Mouse (Mus musculus) thymus, postnatal 10 days (tissue): ENCODE measurements around the gene Gm3435.
"Not testable (repeated sequence)": the region's sequence is repeated elsewhere in the genome, so short reads cannot be mapped to it uniquely, and the experiment has no call there.

ENCODE experiments used
- DNase-seq, 2 experiments: peaks; one replicate each; pipeline ENCODE4 v3.0.0; 2021; ENCODE audit warnings: low spot score in 2 of 2

The Gm3435 gene

DNA sequence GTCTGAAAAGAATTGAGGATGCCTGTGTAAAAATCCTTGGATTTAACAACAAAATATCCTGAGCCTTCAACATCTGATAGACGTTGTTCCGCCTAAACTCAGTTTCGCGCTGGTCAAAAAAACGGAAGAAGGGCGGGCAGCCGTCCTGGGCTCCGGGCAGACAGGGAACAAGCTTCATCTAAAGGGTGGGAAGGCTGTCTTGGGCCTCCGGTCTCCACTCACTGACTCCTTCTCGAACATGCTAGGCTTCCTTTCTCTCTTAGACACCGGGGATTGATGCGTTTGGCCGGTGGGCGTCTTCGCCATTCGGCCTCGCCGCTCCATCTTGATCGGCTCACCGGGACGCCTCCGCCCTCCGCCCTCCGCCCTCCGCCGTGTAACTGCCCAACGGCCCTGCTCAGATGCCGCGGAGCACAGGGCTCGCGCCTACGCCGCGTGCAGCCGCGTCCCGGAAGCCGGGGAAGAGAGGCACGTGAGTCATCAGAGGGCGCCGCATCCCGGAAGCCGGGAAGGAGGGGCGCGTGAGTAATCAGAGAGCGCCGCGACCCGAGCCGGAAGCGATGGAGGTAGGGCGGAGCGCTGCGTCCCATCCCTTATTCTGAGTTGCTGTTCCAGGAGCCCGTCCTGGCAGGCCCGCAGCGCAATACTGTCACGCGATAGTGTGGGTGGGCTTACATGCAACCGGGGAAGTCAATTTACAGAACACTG is at the start of gene Gm3435:
Gene Gm3435 (plus strand): TSS at position 471 of the 708 bp plus-strand sequence.
- not testable (repeated sequence) for DNase-seq

DNA sequence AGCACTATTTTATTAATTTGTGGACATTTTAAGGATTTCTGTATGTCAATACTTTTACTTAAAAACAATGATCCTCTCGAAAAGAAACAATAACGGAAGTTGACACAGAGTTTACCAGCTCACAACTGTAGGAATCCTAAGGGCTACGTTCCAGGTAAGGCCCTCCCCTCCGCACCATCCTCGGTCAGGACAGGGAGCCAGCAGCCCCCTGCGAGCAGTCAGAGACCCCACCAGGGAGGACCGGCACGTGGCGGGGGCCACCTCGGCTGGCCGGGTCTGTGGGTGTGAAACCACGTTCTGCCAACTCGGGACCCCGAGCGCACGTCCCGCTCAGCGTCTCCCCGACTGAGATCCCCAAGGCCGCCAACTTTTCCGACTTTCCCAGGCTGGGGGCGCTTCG is 49.5 kb upstream of the Gm3435 start:
- peak; percentile 26 to 45 for DNase-seq

DNA sequence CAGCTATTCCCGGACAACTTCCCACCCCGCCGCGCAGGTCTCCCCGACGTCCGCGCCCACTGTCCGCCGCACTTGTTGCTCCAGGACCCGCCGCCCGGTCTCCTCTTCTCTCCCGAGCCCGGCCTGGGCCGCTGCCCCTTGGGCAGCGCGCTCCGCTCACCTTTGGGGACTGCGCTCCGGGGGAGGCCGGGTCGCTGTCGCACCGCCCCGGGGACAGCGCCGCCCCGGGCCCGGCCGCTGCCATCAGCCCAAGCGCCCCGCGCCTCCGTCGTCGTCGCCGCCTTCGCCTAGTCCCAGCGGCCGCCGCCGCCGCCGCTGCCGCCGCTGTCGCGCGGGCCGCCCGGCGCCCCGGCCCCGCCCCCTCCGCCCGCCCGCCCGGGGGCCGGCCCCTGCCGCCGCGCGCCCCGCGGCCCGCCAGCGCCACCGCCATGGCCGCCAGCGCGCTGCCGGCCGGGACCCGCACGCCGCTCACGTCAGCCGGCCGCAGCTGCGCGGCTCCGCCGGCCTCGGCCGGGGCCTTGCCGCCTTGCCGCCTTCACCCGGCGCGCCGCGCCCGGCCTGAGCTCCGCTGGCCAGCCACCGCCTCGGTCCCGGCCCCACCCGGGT is 48.9 kb upstream of the Gm3435 start, which contains the start of gene Phf10:
Gene Phf10 (minus strand): TSS at position 323 of the 606 bp plus-strand sequence.
- peak; percentile 21 to 32 for DNase-seq

DNA sequence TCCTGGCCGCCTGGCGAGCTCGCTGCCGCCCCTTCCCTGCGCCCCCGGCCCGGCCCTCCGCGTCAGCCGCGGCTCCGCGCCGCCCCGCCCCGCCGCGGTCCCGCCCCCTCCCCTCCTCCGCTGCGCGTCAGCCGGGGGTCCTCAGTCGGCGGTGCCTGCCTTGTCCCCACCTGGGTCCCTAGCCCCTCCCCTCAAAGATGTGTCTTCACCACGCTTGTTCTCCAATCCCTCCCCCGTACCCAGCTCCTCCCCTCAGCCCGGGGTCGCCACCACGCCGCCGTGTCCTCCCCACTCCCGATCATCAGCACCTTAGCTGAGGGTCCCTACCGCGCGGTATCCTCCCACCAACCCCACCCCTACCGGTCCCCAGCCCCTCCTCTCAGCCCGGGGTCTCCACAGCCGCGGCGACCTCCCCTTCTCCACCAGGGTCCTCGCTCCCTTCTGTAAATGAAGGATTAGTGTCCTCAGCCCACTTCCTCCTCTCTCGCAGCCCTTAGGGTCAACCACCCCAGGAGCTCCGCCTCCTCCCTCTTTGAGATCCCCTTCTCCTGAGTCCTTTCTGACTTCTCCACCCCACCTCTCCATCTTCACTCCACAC is 48.3 kb upstream of the Gm3435 start:
- DNase-seq, result not testable (repeated sequence)

DNA sequence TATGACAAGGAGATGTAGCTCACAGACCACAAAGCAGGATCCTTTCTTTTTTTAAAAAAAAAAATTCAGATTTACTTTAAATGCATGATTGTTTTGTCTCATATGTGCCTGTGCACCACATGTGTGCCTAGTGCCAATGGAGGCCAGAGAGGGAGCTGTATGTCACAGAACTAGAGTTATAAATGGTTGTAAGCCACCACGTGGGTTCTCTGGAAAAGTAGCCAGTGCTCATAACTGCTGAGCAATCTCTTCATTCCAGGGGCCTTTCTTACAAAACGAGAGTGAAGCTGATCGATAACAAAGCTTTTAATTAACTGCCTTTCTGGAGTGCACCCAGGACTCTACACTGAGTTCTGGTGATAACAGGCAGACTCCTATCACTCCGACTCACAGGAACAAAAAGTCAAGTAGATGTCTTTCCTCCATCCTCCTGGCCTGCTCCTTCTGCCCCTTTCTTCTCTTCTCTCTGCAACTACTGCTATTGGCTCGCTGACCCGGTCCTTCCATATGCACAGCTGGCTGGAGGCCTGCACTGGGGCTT is 41.5 kb upstream of the Gm3435 start:
- DNase-seq, result not testable (repeated sequence)

DNA sequence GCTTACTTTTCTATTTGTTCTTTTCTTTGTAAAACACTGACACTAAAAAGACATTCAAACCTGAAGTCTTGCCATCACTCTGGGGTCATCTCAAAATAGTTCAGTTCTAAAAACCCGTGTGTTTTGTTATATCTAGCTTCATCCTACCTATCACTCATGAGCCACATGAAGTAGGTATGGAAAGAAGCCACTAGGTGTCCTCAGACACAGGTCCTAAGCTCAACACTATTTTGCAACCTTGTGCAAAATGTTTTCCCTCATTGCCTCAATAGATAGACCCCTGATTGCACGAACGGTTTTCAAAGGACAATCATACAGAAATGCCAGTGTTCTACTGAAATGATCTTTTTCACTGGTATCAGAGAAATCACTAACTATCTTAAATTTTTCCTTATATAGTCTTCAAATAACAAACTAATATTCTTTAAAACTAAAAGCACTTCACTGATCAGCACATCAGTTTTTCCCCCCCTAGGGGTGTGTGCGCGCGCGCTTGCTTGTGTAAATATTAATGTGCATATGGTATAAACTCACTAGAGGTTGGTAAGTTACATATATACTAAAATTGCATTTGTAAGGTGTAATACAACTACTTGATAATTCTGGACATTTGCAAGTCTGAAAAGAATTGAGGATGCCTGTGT is 32.1 kb upstream of the Gm3435 start:
- not testable (repeated sequence) for DNase-seq

DNA sequence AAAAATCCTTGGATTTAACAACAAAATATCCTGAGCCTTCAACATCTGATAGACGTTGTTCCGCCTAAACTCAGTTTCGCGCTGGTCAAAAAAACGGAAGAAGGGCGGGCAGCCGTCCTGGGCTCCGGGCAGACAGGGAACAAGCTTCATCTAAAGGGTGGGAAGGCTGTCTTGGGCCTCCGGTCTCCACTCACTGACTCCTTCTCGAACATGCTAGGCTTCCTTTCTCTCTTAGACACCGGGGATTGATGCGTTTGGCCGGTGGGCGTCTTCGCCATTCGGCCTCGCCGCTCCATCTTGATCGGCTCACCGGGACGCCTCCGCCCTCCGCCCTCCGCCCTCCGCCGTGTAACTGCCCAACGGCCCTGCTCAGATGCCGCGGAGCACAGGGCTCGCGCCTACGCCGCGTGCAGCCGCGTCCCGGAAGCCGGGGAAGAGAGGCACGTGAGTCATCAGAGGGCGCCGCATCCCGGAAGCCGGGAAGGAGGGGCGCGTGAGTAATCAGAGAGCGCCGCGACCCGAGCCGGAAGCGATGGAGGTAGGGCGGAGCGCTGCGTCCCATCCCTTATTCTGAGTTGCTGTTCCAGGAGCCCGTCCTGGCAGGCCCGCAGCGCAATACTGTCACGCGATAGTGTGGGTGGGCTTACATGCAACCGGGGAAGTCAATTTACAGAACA is 31.5 kb upstream of the Gm3435 start, which contains the start of the genes 9030025P20Rik and Gm3417:
Gene 9030025P20Rik (plus strand): TSS at position 107 of the 677 bp plus-strand sequence.
Gene Gm3417 (minus strand): TSS at position 429 of the 677 bp plus-strand sequence.
- not testable (repeated sequence) for DNase-seq

DNA sequence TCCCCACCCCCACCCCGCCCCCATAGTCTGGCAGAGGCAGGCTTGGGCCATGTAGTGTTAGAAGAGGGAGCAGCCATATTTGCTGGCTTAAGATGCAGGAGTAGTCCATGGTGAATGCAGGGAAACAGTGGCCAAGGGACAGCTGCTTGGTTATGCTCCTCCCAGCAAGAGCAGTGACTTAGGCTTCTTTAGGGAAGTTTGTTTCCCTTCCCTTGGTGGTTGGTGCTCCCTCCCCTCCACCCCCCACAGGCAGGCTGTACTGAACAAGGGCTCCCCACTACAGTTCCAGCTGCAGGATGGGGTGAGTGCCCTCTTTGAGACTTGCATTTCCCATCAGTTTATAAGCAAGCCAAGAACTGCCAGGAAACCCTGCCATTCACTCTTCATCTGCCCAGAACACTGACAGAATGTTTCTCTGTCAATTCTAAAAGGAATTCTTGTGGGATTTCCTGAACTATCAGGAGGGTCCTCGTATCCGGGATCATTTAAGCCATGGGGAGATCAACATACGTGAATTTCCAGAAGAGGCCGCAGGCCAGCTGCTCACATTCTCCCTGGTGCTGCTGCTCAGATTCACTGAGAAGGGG is 19.8 kb upstream of the Gm3435 start:
- not testable (repeated sequence) for DNase-seq

DNA sequence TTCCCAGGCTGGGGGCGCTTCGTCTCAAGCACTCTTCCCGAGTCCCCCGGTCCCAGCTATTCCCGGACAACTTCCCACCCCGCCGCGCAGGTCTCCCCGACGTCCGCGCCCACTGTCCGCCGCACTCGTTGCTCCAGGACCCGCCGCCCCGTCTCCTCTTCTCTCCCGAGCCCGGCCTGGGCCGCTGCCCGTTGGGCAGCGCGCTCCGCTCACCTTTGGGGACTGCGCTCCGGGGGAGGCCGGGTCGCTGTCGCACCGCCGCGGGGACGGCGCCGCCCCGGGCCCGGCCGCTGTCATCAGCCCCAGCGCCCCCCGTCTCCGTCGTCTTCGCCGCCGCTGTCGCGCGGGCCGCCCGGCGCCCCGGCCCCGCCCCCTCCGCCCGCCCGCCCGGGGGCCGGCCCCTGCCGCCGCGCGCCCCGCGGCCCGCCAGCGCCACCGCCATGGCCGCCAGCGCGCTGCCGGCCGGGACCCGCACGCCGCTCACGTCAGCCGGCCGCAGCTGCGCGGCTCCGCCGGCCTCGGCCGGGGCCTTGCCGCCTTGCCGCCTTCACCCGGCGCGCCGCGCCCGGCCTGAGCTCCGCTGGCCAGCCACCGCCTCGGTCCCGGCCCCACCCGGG is 17.3 kb upstream of the Gm3435 start:
- not testable (repeated sequence) for DNase-seq

DNA sequence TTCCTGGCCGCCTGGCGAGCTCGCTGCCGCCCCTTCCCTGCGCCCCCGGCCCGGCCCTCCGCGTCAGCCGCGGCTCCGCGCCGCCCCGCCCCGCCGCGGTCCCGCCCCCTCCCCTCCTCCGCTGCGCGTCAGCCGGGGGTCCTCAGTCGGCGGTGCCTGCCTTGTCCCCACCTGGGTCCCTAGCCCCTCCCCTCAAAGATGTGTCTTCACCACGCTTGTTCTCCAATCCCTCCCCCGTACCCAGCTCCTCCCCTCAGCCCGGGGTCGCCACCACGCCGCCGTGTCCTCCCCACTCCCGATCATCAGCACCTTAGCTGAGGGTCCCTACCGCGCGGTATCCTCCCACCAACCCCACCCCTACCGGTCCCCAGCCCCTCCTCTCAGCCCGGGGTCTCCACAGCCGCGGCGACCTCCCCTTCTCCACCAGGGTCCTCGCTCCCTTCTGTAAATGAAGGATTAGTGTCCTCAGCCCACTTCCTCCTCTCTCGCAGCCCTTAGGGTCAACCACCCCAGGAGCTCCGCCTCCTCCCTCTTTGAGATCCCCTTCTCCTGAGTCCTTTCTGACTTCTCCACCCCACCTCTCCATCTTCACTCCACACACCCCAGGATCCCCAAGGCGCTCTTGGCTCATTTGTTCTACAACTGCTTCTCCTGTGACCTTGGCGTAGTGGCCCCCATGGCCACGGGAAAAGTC is 16.7 kb upstream of the Gm3435 start:
- not testable (repeated sequence) for DNase-seq

DNA sequence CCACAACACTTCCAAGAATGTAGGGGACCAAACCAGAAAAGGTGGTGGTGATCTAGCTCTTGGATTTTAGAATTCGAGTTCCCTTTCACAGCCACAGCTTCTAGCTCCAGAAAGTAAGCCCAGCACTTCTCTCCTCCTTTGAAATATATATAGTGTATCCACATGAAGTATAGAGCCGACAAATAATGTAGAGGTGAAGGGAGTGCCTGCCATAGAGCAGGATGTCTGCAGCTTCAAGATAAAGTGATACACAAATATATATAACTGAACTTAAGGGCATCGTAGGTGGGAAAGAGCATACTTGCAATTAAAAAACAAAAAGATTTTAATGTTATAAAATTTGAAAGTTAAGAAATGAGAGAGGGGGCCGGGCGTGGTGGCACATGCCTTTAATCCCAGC is 15.8 kb upstream of the Gm3435 start:
- not testable (repeated sequence) for DNase-seq

DNA sequence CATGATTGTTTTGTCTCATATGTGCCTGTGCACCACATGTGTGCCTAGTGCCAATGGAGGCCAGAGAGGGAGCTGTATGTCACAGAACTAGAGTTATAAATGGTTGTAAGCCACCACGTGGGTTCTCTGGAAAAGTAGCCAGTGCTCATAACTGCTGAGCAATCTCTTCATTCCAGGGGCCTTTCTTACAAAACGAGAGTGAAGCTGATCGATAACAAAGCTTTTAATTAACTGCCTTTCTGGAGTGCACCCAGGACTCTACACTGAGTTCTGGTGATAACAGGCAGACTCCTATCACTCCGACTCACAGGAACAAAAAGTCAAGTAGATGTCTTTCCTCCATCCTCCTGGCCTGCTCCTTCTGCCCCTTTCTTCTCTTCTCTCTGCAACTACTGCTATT is 9.9 kb upstream of the Gm3435 start:
- DNase-seq, result not testable (repeated sequence)

DNA sequence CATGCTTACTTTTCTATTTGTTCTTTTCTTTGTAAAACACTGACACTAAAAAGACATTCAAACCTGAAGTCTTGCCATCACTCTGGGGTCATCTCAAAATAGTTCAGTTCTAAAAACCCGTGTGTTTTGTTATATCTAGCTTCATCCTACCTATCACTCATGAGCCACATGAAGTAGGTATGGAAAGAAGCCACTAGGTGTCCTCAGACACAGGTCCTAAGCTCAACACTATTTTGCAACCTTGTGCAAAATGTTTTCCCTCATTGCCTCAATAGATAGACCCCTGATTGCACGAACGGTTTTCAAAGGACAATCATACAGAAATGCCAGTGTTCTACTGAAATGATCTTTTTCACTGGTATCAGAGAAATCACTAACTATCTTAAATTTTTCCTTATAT is 888 bp upstream of the Gm3435 start:
- not testable (repeated sequence) for DNase-seq

DNA sequence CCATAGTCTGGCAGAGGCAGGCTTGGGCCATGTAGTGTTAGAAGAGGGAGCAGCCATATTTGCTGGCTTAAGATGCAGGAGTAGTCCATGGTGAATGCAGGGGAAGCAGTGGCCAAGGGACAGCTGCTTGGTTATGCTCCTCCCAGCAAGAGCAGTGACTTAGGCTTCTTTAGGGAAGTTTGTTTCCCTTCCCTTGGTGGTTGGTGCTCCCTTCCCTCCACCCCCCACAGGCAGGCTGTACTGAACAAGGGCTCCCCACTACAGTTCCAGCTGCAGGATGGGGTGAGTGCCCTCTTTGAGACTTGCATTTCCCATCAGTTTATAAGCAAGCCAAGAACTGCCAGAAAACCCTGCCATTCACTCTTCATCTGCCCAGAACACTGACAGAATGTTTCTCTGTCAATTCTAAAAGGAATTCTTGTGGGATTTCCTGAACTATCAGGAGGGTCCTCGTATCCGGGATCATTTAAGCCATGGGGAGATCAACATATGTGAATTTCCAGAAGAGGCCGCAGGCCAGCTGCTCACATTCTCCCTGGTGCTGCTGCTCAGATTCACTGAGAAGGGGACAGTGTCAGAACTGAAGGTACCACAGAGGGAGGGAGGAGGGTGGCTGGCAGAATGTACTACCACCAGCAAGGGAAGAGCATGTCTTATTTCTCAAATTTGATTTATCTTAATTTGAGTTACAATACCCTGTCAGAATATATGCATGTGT is 11.7 kb downstream of the Gm3435 start:
- DNase-seq, result peak; percentile 2

DNA sequence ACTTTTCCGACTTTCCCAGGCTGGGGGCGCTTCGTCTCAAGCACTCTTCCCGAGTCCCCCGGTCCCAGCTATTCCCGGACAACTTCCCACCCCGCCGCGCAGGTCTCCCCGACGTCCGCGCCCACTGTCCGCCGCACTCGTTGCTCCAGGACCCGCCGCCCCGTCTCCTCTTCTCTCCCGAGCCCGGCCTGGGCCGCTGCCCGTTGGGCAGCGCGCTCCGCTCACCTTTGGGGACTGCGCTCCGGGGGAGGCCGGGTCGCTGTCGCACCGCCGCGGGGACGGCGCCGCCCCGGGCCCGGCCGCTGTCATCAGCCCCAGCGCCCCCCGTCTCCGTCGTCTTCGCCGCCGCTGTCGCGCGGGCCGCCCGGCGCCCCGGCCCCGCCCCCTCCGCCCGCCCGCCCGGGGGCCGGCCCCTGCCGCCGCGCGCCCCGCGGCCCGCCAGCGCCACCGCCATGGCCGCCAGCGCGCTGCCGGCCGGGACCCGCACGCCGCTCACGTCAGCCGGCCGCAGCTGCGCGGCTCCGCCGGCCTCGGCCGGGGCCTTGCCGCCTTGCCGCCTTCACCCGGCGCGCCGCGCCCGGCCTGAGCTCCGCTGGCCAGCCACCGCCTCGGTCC is 14.0 kb downstream of the Gm3435 start:
- DNase-seq, result not testable (repeated sequence)

DNA sequence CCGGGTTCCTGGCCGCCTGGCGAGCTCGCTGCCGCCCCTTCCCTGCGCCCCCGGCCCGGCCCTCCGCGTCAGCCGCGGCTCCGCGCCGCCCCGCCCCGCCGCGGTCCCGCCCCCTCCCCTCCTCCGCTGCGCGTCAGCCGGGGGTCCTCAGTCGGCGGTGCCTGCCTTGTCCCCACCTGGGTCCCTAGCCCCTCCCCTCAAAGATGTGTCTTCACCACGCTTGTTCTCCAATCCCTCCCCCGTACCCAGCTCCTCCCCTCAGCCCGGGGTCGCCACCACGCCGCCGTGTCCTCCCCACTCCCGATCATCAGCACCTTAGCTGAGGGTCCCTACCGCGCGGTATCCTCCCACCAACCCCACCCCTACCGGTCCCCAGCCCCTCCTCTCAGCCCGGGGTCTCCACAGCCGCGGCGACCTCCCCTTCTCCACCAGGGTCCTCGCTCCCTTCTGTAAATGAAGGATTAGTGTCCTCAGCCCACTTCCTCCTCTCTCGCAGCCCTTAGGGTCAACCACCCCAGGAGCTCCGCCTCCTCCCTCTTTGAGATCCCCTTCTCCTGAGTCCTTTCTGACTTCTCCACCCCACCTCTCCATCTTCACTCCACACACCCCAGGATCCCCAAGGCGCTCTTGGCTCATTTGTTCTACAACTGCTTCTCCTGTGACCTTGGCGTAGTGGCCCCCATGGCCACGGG is 14.7 kb downstream of the Gm3435 start:
- not testable (repeated sequence) for DNase-seq

DNA sequence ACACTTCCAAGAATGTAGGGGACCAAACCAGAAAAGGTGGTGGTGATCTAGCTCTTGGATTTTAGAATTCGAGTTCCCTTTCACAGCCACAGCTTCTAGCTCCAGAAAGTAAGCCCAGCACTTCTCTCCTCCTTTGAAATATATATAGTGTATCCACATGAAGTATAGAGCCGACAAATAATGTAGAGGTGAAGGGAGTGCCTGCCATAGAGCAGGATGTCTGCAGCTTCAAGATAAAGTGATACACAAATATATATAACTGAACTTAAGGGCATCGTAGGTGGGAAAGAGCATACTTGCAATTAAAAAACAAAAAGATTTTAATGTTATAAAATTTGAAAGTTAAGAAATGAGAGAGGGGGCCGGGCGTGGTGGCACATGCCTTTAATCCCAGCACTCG is 15.5 kb downstream of the Gm3435 start:
- not testable (repeated sequence) for DNase-seq

DNA sequence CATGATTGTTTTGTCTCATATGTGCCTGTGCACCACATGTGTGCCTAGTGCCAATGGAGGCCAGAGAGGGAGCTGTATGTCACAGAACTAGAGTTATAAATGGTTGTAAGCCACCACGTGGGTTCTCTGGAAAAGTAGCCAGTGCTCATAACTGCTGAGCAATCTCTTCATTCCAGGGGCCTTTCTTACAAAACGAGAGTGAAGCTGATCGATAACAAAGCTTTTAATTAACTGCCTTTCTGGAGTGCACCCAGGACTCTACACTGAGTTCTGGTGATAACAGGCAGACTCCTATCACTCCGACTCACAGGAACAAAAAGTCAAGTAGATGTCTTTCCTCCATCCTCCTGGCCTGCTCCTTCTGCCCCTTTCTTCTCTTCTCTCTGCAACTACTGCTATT is 21.4 kb downstream of the Gm3435 start:
- not testable (repeated sequence) for DNase-seq
